Mouse (Mus musculus) ZHBTc4 (cell line): ENCODE results near the gene Ldlrap1.

Experiments
- DNase-seq: peaks from one replicate; pipeline ENCODE4 v3.0.0-alpha.2; 2011; ENCODE audit warnings: low read depth, low spot score

Ldlrap1 gene

DNA sequence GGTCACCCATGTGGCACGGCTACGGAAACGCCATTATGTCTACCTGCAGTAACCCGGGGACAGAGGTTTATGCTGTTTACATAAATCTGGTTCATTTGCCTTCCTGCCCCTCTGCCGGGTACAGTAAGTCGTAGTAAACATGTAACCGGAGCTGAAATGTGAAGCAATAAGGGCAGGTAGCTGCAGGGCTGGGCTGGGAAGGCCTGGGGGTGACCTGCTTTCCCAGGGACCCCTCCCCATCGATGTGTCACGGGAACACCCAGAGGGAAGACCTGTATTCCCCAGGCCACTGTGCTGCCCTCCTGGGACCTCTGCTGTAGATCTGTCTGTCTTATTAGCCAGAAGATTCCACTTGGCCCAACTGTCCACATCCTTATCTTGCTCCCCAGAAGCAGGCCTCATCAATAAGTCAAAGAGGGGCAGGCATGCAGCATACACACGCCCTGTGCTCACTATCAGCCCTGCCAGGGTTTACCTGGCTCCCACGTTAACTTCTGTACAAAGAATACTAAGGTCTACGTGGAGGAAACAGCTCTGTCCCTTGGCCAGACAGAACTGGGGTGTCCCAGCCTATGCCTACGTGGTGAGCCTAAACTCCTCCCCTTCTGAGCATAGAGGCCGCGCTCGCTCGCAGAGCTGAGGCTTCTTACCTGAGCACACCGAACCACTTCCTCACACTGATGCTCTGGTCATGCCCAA, 16.0 kb downstream of the Ldlrap1 start:
- DNase-seq = no peak

DNA sequence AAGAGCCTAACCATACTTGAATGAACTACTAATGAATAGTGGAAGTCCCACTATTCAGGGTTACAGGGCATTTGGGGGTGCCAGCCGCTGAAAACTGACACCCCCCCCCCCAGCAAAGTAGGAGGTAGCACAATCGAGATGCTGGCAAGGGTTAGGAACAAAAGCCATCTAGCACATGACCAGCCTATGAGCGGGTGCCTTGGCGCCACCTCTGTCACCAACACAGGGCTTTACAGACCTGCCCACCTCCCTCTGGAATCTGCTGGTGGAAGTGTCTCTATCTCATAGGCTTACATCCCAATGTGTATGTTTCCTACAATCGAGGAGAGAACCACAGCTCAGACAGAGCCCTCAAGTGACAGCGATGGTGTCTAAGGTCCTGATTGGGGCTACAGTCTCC, 17.0 kb downstream of the Ldlrap1 start:
- no peak for DNase-seq

DNA sequence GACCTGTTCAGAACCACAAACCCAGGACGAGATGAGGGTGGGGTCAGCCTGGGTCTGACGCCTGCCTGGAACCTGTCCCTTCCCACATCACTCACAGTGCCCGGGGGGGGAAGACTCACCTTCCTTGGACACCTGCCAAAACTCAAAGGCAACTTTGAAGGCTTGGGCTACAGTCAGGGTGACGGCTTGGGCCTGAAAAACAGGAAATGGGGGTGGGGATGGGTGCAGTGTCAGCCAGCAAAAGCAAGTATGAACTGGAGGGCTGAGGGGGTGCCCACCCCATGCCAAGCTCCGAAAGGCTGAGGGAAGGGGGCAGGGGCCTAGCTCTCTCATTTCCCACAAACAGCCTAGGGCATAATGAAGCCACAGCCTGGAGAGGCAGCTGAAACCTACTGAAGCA, 17.6 kb downstream of the Ldlrap1 start:
- no peak for DNase-seq

DNA sequence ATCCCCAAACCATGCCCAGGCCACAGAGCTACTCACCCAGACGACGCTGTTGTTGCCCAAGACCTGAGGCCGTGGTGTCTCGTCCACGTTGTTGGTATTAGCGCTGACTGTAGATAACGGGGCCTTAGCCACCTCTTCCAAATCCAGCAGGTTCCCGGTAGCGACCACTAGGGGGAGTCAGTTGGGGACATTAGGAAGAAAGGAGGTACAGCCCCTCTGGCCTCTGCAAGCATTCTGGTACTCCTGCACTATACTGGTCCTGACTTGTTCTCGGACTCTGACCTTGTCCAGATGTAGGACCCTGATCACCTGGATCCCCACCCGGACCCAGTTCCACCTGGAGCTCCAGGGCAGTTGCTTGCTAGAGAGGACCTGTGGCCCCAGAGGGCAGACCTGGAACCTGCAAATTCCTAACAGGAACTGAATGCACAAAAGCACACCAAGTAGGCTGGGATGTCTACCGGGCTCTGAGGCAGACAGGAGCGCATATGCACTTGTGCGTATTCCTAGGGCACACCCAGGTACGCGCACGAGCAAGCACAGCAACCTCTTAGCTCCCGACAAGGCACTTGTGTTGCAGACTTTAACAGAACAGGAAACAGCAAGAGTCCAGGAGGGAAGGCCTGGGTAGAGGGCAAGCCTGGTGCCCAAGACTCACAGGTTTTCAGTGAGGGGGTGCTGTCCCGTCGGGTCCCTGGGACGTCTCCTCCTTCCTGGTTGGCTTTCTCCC, 18.4 kb downstream of the Ldlrap1 start:
- DNase-seq = peak; percentile 89

DNA sequence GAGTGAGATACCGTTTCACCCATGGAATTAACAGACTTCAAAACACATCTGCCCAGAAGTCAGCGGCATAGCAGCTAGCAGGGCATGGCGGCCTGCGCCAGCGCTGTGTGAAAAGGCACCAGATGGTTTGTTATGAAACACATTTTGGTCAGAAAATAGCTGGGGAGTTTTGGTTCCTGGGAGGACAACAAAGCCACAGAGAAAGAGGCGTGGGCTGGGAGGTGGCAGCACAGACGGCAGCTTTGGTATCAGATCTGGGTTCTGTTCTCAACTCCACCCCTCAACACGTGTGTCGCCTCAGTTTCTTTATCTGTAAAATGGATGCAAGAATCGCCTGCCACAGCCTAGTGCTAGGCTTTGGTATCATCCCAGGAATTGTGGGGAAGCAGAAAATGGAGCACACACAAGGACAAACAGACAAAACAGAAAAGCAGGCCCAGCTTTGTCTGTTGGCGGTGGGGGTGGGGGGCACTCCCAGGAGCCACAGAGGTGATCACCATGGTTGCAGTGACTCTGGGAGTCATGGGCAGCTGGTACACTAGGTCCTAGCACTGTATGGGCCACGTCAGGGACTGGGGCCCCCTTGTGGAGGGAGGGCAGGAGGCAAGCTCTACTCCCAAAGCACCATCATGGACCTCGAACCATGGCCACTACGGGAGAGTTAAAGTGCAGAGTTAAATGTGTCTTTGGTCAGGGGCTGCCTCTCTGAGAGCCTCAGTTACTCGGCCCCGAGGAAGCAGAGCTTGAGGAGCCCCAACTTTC, 21.7 kb downstream of the Ldlrap1 start:
- DNase-seq = peak; percentile 79

DNA sequence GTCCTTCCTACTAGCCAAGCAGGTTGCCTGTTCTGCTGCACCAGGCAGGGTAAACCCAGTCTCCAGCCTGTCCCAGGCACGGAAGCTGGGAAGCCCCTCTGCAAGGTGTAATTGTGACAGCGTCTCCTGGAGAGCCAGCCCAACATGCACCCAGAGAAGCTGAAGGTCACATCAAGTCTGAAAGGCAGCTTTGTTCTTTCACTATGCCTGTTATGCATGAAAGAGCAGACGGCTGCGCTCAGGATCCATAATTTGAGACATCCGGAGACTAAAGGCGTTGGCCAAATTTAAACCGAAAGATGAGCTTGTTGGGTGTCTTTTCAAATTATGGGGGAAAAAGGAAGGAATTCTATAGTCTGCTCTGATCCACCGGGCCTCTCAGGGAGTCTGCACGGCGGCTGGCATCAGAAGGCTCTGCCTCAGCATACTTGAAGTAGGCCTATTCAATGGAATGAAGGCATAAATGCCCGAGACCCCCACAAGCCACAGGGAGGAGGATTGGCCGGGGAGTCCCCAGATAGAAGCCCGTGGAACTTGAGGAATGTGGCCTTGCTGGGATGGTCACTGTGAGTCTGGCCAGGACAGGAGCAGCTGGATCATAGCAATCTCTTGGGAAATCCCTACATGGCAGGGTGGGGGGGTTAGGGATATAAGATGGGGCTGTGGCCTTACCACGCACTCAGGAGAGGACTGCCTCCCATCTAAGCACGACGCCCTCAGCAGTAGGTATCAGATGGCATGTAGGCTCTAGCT, 23.8 kb downstream of the Ldlrap1 start:
- peak; percentile 75 for DNase-seq

DNA sequence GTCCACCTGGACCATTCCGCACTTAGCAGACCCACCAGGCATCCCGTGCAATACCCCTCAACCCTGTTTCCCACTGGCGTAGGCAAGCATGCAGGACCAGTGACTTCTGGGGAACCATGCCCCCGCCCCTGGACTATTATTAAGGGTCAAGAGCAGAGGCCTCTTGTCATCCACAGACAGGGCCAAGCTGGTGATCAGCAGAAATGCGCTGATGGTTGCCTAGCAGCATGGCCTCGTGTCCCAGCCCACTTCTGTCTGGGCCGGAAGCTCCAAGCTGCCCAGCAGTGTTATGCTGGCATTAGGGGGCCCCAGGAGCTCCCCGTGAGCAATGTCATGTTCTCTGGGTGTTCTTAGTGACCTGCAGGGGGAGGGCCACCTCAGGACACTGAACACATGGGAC, 25.9 kb downstream of the Ldlrap1 start:
- DNase-seq = no peak

DNA sequence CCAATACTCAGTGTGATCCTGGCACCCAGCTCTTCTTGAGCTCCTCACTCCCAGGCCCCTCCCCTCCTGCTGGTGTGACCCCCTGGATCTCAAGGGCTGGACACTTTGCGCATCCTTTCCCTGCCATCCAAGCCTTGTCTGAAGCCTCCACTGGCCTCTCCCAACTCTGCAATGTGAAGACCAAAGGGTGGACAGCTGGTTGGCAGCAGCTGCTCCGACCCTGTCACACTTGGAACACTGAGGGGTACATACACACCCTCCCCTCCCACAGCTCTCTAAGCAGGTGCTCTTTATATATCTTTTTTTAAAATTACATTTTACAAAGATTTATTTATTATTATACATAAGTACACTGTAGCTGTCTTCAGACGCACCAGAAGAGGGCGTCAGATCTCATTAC, 27.6 kb downstream of the Ldlrap1 start:
- DNase-seq = no peak

DNA sequence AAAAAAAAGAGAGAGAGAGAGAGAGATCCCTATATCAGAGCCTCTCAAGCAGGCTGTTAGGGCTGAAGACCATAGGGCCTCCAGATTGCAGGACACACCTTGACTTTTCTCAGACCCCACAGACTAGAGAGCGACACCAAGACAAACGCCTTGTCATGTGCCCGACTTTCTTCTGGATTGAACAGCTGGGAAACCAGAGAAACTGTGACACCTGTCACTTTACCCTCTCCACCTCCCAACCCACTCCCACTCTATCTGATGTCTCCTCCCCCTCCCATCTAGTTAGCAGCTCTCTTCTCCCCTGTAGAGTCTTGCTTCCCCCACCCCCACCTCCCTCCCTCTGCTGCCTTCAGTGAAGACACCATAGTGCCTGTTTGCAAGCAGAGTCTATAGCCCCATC, 28.3 kb downstream of the Ldlrap1 start:
- no peak for DNase-seq

DNA sequence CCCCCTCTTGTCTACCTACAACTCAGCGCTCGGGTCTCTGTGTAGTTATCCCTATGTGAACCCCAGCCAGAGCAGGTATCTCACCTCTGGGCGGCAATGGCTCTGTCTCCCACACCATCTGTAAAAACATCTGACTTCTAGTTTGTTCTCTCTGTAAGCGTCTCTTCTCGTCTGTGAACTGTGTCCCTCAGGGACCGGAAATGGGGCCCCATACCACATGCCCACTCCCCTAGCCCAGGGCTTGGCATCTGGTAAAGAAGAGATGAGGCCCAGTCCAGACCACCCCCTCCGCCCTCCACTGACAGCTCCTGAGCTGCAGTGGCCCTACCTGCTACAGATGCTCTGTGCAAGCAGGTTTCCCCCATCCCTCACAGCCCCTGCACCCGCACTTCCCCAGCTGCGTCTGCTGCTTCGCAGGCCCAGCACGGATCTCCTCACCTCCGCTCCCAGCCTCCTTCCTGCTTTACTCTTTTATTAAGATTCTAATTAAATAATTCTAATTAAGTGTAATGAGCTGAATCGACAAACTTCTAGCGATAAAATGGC, 30.4 kb downstream of the Ldlrap1 start:
- no peak for DNase-seq

DNA sequence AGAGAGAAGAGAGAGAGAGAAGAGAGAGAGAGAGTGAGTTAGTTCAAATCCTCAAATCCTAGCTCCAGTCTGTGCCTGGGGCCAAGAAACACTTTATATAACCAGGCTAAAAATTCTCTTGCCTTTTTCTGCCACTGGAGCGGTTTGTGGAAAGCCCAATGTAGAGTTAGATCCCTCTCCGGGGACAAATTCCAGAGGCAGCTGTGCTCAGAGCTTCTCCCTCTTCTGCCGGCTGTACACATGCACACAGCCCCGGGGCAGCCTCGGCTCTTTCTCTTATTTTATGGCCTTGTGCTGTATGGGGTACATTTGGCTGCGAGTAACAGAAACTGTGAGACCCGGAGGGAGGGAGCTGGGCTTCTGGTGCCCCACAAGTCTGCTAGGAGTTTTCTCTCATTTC, 31.7 kb downstream of the Ldlrap1 start:
- no peak for DNase-seq

DNA sequence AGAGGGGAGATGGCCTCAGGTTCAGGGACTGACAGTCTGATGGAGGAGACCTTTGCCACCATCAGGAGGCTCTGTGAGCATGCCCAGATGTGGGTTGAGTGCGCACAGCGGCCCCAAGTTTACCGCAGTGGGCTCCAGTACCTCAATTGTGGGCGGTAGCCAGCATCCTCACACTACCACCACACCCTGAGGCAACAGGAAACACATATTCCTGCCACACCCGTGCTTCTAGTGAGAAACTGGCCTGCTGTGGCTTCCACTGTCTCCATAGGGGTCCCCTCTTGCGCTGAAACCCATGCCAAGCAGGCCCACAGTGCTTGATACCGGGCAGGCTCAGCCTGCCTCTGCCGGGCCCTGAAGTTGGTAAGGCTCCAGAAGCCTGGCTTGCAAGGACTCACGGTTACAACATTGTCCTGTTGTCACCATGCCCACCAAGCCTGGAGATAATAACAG, 33.2 kb downstream of the Ldlrap1 start:
- no peak for DNase-seq

DNA sequence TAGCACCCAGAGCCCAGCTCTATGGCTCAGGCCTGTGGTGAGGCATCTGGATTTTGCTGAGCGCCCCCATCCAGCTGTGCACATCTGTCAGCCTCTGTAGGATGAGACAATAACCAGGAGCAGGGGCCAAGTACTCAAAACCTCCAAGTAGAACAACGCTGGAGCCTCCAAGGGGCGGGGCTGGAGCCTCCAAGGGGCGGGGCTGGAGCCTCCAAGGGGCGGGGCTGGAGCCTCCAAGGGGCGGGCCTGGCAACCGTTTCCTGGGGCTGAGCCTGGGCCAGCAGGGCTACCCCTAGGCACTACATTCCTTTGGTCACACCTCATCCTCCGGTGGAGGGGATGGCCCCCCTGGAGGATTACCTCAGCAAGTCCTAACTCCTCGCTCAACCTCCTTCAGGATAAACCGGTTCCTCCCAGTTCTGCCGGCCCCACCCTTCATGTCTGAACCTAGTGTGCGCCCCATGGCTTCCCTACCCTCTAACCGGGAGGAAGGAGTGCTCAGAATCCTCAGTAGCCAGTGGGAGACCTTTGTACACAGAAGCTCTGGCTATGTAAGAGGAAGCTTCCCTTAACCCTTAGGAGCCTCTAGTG, 33.7 kb downstream of the Ldlrap1 start:
- DNase-seq = peak; percentile 97

DNA sequence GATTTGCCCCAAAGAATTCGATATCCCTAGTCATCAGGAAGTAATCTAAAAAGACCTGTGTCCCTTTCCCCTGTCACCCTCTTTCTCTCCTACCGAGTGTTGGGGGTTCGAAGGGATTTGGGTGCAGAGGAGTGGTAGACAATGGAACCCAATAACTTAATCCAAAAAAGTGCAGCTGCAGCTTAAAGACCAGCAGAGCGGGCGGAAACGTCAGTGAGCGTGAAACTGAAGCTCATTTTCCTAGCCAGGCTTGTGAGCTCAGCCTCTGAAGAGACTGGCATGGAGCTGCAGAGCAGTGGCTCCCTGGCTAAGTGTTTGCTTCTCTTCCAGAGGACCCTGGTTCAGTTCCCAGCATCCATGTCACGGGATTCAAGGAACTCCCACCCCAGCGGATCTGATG, 34.5 kb downstream of the Ldlrap1 start:
- no peak for DNase-seq

DNA sequence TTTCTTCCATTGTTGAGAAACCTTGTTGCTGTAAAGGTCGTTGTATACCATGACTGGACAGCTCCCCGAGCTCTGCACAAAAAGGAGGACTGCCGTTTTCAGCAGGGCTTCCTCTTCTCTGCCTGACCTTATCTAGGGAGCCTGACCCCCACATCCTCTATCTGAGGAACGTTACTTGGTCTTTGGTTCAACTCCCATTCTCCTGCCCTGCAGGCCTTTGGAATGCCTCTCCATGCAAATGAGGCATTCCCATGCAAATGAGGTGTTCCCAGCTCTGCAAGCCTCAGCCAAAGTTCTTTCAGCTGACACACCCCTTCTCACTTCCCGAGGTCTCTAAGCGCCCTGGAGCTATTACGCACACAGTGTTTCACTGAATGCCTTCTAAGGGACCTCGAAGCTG, 37.7 kb downstream of the Ldlrap1 start:
- DNase-seq = peak; percentile 93

DNA sequence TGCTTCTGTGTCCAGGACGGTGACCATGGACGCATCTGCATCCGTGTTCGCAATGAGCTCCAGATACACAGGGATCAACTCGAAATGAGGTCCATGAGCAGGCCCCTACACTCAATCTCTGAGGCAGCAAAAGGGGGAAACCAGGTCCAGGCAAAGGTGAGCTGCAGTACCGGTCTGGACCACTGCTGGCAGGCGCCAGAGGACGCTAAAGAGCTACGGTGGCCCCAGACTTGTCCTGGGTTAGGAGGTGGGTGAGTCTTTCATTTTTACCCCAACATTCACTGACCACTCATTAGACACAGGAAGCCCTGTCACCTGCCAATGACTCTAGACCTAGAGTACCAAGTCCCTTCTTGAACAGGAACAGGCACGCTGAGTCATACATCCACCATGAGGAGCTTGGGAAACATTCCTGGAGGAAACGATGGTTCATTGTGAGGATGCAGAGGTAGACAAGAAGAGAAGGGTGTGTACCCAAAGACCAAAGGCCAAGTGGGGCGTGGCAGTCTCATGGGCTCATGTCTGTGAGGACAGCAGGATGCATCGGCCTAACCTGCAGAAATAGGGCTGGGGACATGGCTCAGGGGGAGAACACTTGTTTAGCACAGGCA, 42.0 kb downstream of the Ldlrap1 start:
- peak; percentile 73 for DNase-seq

DNA sequence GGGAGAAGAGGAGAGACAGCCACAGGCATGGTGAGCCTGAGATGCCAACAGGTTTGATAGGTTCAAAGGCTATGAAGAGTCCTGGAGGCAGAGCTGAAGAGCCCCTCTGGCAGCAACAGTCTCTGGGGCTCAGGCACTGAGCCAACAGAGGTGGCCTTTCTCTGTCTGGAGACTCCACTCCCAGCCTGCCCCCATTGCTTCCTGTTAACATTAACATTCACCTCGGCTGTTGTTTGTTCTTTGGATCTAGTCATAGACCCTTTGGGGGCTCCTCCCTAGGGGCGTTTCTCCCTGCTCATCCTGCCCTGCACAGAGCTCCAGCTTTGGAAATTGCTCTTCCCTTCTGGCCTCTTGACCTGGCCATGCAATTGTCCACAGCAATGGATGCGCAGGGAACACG, 42.9 kb downstream of the Ldlrap1 start:
- DNase-seq = peak; percentile 55

DNA sequence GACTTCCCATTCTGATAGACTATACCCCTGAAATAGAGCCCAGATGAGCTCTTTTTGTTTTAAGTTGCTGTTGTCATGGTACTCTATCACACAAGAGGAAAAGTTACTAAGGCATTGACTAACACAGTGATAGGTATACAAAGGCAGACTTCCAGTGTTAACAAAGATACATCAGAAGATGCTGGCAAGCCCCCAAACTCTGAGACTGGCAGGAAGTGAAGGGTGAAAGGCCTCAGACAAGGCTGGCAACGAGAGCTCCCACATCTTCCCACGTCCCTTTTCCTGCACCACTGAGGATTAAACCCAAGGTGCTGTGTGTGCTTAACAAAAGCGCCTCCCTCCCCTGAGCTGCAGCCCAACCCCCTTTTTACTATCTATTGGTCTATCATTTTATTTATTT, 44.6 kb downstream of the Ldlrap1 start:
- DNase-seq = no peak

DNA sequence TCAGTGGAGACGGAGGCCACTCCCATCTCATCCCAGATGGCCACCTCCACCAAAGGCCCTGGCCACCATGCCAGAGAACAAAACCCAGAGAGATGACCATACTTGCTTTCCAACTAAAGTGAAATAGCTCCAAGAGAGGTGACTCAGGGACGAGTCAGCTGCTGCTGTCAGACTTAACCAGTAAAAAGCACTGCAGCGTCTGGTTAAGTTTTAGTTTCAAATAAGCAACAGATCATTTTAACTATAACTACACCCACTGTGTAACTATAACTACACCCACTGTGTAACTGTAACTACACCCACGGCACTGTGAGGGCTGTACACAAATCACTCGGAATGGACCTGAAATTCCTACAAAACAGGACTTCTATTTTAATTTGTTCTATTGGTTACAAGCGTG, 46.7 kb downstream of the Ldlrap1 start:
- no peak for DNase-seq

DNA sequence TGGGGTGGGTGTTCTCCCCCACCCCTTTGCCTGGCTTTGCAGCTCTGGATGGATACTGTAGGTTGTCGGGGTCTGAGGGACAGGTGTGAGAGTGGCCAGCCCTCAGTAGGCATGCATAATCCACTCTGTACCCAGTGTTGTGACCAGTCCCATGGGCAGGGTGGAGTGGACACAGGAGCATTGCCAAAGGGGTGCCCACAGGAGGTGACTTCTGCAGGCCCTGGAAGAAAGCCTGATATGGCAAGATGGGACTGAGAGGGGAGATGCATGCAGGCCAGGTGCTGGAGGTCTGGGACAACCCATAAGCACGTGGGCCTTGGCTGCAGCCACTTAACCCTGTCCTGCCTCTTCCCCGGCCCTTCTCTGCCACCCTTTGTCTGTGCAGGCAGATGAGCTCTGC, 47.5 kb downstream of the Ldlrap1 start:
- no peak for DNase-seq

DNA sequence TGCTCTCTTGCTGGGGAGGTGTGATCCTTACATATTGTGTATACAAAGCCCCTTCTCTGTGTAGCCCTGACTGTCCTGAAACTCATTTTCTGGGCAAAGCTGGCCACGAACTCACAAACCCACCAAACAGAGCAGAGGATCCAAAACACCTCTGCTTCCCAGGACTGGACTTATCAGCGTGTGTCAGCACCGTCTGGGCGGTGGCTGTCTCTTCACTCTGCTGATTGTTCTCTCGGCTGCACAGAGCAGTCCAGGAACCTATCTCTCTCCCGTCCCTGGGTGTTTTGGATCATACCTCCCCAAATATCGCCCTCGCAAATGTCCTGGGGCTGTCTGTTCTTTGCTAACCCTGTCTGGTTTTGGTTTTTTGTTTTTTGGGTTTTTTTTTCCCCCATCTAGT, 48.3 kb downstream of the Ldlrap1 start:
- DNase-seq = no peak
